Mouse (Mus musculus) hindbrain, embryonic 15.5 days (tissue): ENCODE data around the gene 1700019N19Rik. TPM values are rescaled to one million over a fixed set of nuclear protein-coding genes. Genes with fewer than 3 reads are reported as not detected.

Source experiments
- ATAC-seq: fragments of 200-750 bp; cut with Nextera tagmentation; 2 replicates; pipeline ENCODE4 v1.8.0; 2017; ENCODE audit warnings: low read depth, moderate number of reproducible peaks, moderate TSS enrichment; ENCODE audit not compliant: low FRiP score
- H3K27ac ChIP-seq: fragments of 300-500 bp; sonication (generic); replicated peaks from 2 replicates; pipeline ENCODE4 v1.5.1; 2015; ENCODE audit warnings: mild to moderate bottlenecking, inconsistent platforms
- H3K27me3 ChIP-seq: fragments of 300-500 bp; sonication (generic); 2 replicates; pipeline ENCODE4 v1.6.1; 2015; ENCODE audit warnings: control low read depth, inconsistent platforms
- H3K36me3 ChIP-seq: fragments of 300-500 bp; sonication (generic); 2 replicates; pipeline ENCODE4 v1.6.1; 2015; ENCODE audit warnings: control low read depth, inconsistent platforms
- H3K4me1 ChIP-seq: fragments of 300-500 bp; sonication (generic); replicated peaks from 2 replicates; pipeline ENCODE4 v1.6.1; 2015; ENCODE audit warnings: control low read depth, inconsistent platforms
- H3K4me2 ChIP-seq: fragments of 300-500 bp; sonication (generic); 2 replicates; pipeline ENCODE4 v1.6.1; 2015; ENCODE audit warnings: moderate library complexity, mild to moderate bottlenecking, inconsistent platforms
- H3K4me3 ChIP-seq: fragments of 300-500 bp; sonication (generic); 2 replicates; pipeline ENCODE4 v1.5.1; 2015; ENCODE audit warnings: mild to moderate bottlenecking, inconsistent platforms
- H3K9ac ChIP-seq: fragments of 300-500 bp; sonication (generic); 2 replicates; pipeline ENCODE4 v1.6.1; 2015; ENCODE audit warnings: inconsistent platforms
- H3K9me3 ChIP-seq: fragments of 300-500 bp; sonication (generic); 2 replicates; pipeline ENCODE4 v1.6.1; 2016; ENCODE audit warnings: control low read depth, inconsistent platforms
- WGBS: fragments of 180-500 bp; shearing (Covaris S2); methylation state at CpG from one replicate; pipeline ENCODE4 v1.1.7; 2015; 5-methylcytosine and 5-hydroxymethylcytosine counted together
- polyA plus RNA-seq: library from polyadenylated mRNA; unstranded; fragments of >200 nt; fragmentation: Nextera tagmentation; extraction: Ambion mirVana; gene quantifications from 2 replicates; pipeline ENCODE4 v1.2.1, GENCODE M21; 2015

1700019N19Rik gene
- polyA plus RNA-seq, 1 experiment from 2014 or later, result not detected

DNA sequence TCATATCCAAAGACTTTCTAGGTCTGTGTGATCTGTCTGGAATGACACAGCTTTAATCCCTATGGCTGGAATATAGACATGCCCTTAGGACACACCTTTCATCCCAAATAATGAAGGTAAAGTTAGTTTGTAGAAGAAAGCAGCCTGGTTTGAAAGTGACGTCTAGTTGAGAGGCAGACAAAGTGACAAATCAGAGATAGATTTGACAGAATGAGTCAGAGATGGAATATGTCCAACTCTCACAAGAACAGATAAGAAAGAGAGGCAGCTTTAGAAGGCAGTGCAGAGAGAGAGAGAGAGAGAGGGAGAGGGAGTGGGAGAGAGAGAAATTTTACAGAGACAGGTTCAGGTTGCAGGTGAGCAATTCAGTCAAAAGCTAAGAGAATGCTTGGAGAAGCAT is 30.1 kb upstream of the 1700019N19Rik start:
- Histone ChIP-seq H3K4me1 (peaks cover 18% of the 10 kb centered on the region), H3K9me3 (no peaks in the 10 kb centered on the region), H3K27ac (no peak overlapping the region), H3K4me2 (no peak overlapping the region), H3K36me3 (peaks cover 21% of the 10 kb centered on the region), H3K9ac (no peak overlapping the region), H3K4me3 (no peak overlapping the region), H3K27me3 (no peaks in the 10 kb centered on the region)
- 82% methylated on average over 1 of the region's 1 CpGs for WGBS
- ATAC-seq, result no peak

DNA sequence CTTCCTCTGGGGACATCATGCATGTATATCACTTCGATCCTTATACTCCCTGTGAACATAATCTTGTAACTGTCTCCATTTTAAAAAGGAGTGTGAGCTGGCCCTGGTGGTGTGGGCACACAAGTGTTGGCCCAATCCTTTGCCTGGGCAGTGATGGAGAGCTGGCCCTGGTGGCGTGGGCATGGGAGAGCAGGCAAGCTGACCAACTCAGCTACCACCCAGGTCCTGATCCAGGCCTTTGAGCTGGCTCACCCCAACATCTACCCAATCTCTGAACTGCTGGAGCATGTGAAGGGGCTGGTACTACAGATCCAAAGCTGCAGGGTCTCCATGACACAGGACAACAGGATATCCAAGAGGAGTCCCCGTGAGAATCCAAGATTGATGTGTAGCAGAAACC is 29.0 kb upstream of the 1700019N19Rik start:
- H3K27me3 ChIP-seq, result no peaks in the 10 kb centered on the region
- peaks cover 8% of the 10 kb centered on the region; the same call in 1 of the 2 replicates for H3K4me1 ChIP-seq
- no peak for ATAC-seq
- H3K9ac ChIP-seq, result no peak overlapping the region
- H3K27ac ChIP-seq, result no peak overlapping the region
- no peak overlapping the region for H3K4me2 ChIP-seq
- no peak overlapping the region for H3K4me3 ChIP-seq
- no peaks in the 10 kb centered on the region for H3K9me3 ChIP-seq
- peaks cover 23% of the 10 kb centered on the region for H3K36me3 ChIP-seq
- WGBS, result 91% methylated on average over 3 of the region's 3 CpGs

DNA sequence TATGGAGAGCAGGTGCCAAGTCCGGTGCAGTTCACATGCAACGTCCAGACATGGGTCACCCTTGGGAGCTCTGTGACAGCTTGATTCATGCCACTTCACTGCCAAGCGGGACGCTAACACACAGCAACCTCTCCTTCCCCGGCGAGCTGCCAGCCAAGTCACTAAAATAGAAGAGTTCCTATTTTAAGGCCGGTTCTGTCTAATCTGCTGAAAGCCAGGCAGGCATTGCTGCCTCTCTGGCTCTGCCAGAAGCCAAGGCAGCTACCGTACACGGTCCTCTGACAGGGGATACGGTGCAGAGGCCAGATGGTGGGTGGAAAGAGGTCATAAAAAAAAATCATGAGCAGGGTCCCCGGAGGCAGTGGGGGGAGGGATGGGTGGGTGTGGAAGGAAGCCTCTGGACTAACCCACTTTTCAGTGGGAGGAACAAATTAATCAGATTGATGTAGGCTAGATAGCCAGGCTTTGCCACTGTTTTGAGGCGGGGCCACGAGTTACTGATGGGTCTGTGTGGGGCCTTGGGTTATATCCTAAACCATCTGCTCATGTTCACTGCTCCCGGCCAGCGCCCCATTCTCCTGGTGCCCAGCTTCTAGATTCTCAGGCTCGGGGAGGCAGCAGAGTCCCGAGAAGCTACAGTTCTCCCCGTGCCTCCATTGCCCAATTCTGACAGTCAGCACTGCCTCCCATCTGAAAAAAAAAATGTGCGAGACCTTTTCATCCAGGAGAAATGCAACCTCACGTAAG is 28.4 kb upstream of the 1700019N19Rik start:
- Histone ChIP-seq H3K4me3 (no peak overlapping the region), H3K27ac (no peak overlapping the region), H3K4me1 (peaks cover 8% of the 10 kb centered on the region; the same call in 1 of the 2 replicates), H3K4me2 (no peak overlapping the region), H3K27me3 (no peaks in the 10 kb centered on the region), H3K9ac (no peak overlapping the region), H3K36me3 (peaks cover 23% of the 10 kb centered on the region), H3K9me3 (no peaks in the 10 kb centered on the region)
- peak; percentile 64; the same call in 1 of the 2 replicates for ATAC-seq
- 39% methylated on average over 20 of the region's 20 CpGs for WGBS

DNA sequence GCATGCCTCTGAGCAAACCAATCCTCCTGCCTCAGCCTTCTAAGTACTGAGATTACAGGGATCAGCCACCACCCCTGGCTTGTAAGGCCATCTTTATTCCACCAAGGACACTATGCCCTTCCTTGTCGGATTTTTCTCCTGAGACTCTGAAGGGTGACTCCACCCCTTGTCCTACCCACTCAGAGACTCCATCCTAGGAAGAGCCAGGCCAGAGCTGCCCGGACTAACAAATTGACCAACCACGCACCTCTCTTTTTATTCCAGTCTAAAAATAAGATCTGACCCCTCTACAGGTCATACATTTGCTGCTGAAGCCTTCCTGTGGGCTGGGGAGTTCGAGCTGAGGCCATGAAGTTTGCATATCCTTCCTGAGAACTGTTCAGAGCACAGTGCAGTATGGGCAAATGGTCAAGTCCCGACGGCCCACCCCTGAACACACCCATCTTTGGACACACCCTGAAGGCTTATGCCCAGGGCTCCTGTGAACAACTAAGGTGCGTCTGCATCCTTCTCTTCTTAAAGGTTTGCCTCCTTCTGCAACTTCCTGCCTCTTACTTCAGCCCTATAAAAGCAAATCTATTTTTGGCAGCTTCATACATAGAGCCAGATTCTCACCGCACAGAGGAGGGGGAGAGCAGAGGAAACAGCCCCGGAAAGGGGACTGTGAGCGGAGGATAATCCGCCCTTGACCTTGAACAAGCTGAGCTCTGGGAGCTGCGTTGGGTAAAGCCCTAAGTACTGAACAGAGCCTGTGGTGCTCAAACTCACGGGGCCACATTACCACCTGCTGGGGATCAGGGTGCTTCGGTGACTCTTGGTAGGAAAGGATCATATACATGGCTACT is 24.5 kb upstream of the 1700019N19Rik start:
- Histone ChIP-seq H3K4me2 (no peak overlapping the region), H3K27me3 (no peaks in the 10 kb centered on the region), H3K36me3 (peaks cover 14% of the 10 kb centered on the region; the same call in 1 of the 2 replicates), H3K4me3 (no peak overlapping the region), H3K9me3 (no peaks in the 10 kb centered on the region), H3K9ac (no peak overlapping the region), H3K4me1 (peaks cover 8% of the 10 kb centered on the region; the same call in 1 of the 2 replicates), H3K27ac (no peak overlapping the region)
- 86% methylated on average over 14 of the region's 14 CpGs for WGBS
- no peak for ATAC-seq

DNA sequence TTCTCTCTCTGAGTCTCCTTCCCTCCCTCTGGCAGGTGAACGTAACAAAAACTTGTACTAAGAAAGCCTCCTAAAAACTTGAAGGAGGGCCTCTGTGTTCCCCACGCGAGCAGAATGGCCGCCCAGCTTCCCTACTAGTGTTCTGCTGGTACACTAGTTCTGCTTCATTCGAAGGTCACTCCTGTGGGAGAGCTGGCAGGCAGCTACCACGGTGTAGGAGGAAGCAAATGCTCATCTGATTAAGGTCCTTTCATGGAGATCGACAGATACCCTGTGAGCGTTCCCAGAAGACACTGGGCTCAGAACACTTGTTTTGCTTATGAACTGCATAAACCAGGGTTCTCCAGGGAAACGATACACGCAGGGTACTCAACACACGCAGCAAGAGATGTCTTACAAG is 23.1 kb upstream of the 1700019N19Rik start:
- H3K27me3 ChIP-seq, result no peaks in the 10 kb centered on the region
- peaks cover 14% of the 10 kb centered on the region; the same call in 1 of the 2 replicates for H3K36me3 ChIP-seq
- H3K4me1 ChIP-seq, result peaks cover under 1% of the 10 kb centered on the region; the same call in 1 of the 2 replicates
- WGBS, result 81% methylated on average over 11 of the region's 11 CpGs
- H3K9ac ChIP-seq, result no peak overlapping the region
- no peak overlapping the region for H3K27ac ChIP-seq
- no peaks in the 10 kb centered on the region for H3K9me3 ChIP-seq
- H3K4me2 ChIP-seq, result no peak overlapping the region
- ATAC-seq, result no peak
- no peak overlapping the region for H3K4me3 ChIP-seq

DNA sequence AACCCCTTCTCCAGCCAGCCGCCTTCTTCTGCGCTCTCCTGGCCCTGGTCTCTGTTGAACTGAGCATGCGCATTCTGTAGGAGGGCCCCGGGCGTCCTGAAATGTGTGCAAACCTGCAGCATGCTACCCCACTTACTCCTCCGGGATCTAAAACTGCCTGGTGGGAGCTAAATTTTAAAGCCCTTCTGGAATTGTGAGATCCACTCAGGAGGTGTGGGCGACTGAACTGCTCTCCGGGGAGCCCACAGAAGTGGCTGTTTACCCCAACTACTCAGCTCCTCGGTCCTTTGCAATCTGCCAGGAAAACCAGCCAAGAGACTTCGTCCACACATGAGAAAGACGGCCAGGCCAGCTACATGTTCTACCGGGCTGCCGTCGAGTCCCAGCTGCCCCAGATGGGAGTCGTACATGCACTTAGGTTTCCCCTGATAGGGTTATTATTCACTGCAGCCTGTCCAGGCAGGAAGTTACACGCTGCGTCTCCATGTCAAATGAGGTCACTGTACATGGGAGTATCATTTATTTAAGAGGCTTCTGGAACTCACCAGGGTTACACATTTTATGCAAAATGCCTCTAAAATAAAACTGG is 22.3 kb upstream of the 1700019N19Rik start:
- no peaks in the 10 kb centered on the region for H3K4me1 ChIP-seq
- no peak overlapping the region for H3K4me2 ChIP-seq
- H3K4me3 ChIP-seq, result no peak overlapping the region
- no peaks in the 10 kb centered on the region for H3K27me3 ChIP-seq
- H3K36me3 ChIP-seq, result 0 out of 2 replicates have a peak, but pooled peaks cover 10% of the 10 kb centered on the region
- 70% methylated on average over 17 of the region's 17 CpGs for WGBS
- no peak overlapping the region for H3K27ac ChIP-seq
- H3K9ac ChIP-seq, result no peak overlapping the region
- H3K9me3 ChIP-seq, result no peaks in the 10 kb centered on the region
- no peak for ATAC-seq

DNA sequence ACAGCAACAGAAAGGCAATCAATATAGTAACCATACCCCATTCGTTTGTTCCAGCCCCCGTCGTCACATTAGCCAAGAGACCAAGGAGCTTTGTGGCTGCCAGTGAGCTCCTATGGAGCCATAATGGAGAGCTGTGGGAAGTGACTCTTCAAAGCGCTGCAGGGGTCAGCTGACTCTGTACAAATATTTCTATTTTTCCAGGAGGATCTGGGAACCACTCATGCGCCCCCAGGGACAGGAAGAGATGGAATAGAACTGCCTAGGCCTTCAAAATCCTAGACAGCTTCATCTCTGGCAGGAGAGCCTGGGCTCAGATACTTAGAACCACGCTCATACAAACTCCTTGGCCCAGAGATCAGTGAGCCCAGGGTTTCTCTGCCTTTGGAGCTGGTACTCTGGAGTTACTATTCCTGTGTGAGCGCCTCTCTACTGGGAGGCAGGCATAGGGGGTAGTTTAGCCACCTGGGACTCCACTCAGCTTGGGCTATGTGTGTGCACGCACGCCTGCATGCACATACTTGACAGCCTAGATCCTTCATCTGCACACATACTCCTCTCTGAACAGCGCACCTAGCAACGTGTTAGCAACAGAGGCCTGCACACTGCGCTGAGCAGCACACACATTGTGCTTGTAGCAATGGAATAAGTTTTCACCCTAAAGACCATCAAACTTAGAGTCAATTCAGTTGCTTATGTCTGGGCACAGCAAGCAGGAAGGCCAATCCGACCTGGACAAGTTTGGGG is 21.1 kb upstream of the 1700019N19Rik start:
- Histone ChIP-seq H3K27ac (no peak overlapping the region), H3K4me1 (no peaks in the 10 kb centered on the region), H3K4me2 (no peak overlapping the region), H3K36me3 (0 out of 2 replicates have a peak, but pooled peaks cover 8% of the 10 kb centered on the region), H3K4me3 (no peak overlapping the region), H3K9me3 (no peaks in the 10 kb centered on the region), H3K27me3 (no peaks in the 10 kb centered on the region), H3K9ac (no peak overlapping the region)
- 75% methylated on average over 13 of the region's 13 CpGs for WGBS
- 0 out of 2 replicates have a peak, but pooled peaks have one; percentile 9 for ATAC-seq

DNA sequence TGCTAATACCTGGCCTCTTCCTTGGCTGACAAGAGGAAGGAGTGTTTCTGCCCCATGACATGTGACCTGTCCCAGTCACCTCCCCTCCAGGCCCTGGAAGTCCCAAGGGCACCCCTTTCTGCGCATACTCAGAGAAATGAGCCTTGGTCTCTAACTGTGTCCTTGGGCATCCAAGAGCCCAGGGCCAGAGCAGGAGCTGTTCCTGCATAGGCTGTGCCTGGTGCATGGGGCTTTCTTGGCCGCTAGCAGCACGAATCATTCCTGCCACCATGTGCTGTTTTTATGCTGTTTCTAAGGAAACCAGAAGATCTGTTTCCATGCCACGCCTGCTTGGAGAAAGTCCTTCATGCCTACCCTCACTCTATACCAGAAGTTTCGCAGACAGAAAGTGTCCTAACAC is 16.3 kb upstream of the 1700019N19Rik start:
- no peaks in the 10 kb centered on the region for H3K9me3 ChIP-seq
- no peak for ATAC-seq
- no peaks in the 10 kb centered on the region for H3K36me3 ChIP-seq
- no peaks in the 10 kb centered on the region for H3K4me1 ChIP-seq
- no peak overlapping the region for H3K4me3 ChIP-seq
- no peak overlapping the region for H3K9ac ChIP-seq
- WGBS, result 71% methylated on average over 5 of the region's 5 CpGs
- no peak overlapping the region for H3K4me2 ChIP-seq
- no peak overlapping the region for H3K27ac ChIP-seq
- no peaks in the 10 kb centered on the region for H3K27me3 ChIP-seq

DNA sequence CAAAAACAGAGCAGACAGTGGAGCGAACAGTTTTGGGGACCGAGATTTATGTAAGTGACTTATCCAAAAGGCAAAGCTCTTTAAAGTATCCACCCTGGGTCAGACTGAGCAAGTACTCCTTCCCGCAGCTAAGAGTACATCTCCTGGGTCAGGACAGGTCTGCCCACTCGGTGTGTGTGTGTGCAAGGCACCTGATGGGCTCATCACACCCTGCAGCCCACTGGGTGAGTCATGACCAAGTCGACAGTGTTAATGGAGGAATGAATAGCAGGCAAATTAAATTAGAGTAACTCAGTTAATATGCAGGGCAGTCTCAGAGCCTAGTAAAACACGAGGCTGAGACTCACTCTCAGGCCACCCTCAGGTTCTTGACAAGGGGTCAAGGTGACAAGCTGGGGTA is 14.6 kb upstream of the 1700019N19Rik start:
- no peak for ATAC-seq
- H3K36me3 ChIP-seq, result peaks cover 12% of the 10 kb centered on the region; the same call in 1 of the 2 replicates
- H3K27ac ChIP-seq, result no peak overlapping the region
- no peaks in the 10 kb centered on the region for H3K4me1 ChIP-seq
- no peak overlapping the region for H3K4me2 ChIP-seq
- H3K27me3 ChIP-seq, result no peaks in the 10 kb centered on the region
- no peaks in the 10 kb centered on the region for H3K9me3 ChIP-seq
- H3K4me3 ChIP-seq, result no peak overlapping the region
- WGBS, result 82% methylated on average over 6 of the region's 6 CpGs
- no peak overlapping the region for H3K9ac ChIP-seq

DNA sequence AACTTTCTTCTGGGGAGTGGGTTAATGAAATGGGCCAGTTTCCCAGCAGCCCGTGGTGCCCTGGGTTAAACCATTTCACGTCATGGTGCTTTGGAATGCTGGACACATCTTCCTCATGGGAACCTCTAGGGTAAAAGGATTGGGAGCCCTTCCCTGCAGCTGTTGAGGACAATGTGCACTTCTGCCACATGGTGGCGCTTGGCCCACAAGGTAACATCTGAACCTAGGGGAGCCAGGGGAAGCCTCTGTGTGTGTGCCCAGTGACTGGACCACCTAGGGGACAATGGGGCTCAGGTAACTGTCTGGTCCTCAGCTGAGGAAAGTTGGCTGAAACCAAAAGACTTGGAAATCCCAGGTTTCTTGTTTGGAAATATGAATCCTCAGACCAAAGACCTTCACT is 12.1 kb upstream of the 1700019N19Rik start:
- peaks cover 22% of the 10 kb centered on the region; the same call in 1 of the 2 replicates for H3K36me3 ChIP-seq

DNA sequence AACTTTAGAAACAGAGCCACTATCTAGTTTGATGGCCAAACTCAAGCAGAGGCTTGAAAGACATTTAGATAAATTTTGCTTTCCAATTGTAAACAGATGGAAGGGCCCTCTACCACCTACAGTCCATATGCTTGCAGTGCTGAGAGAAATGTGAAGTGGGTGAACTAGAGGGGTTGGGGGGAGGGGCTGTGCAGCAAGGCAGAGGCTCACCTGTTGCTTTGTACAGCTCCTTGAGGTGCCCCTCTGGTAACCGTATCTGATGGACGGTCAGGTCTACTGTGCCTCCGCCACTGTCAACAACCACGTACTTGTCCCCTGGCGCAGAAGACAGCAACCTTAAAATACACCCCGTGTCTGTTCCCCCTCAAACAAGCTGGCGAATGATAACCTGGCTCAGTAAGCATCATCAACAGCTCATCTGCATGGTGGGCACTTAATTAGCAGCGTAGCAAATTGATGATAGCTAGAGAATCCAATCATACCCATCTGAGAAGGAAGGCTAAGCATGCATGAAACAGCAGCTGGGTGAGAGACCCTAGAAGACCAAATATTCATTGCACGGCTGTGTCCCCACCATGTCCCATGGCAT is 11.0 kb upstream of the 1700019N19Rik start:
- Histone ChIP-seq H3K27ac (no peak overlapping the region), H3K4me1 (no peaks in the 10 kb centered on the region), H3K36me3 (peaks cover 26% of the 10 kb centered on the region; the same call in 1 of the 2 replicates), H3K27me3 (no peaks in the 10 kb centered on the region), H3K9me3 (no peaks in the 10 kb centered on the region), H3K9ac (no peak overlapping the region), H3K4me2 (no peak overlapping the region), H3K4me3 (no peak overlapping the region)
- 83% methylated on average over 9 of the region's 9 CpGs for WGBS
- no peak for ATAC-seq

More for the DNA sequence above, 12.1 kb upstream of the 1700019N19Rik start:
- WGBS, result 13% methylated on average over 3 of the region's 3 CpGs
- Histone ChIP-seq H3K4me1 (no peaks in the 10 kb centered on the region), H3K9ac (no peak overlapping the region), H3K9me3 (no peaks in the 10 kb centered on the region), H3K27ac (no peak overlapping the region), H3K27me3 (no peaks in the 10 kb centered on the region), H3K4me3 (no peak overlapping the region), H3K4me2 (no peak overlapping the region)
- ATAC-seq, result peak; percentile 50; the same call in 1 of the 2 replicates
